Mouse (Mus musculus): ENCODE results near the gene Eml3. TPM values are rescaled to one million over a fixed set of nuclear protein-coding genes. Genes with fewer than 3 reads are reported as not detected.

The Eml3 gene
- total and polyA plus RNA-seq, 3 experiments: 16.6 to 23.4 TPM; not detected in 1

- DNase-seq (ENCODE audit: low read depth, low spot score): no peak
- H3K79me2 ChIP-seq (ENCODE audit: control insufficient read depth, insufficient read depth, low read length, poor library complexity): peaks cover 16% of the 10 kb centered on the region
- H3K27ac ChIP-seq (ENCODE audit: control insufficient read depth, low read depth, low read length): peak overlapping the region; percentile 88
- peak overlapping the region; percentile 92 for H3K9ac ChIP-seq (ENCODE audit: control insufficient read depth, low read depth, low read length, poor library complexity, severe bottlenecking)
- H3K4me3 ChIP-seq (ENCODE audit: control insufficient read depth in 1 of 2, insufficient read depth in 1 of 2, low read depth in 2 of 2, low read length in 2 of 2): peak overlapping the region; percentile 83 to 91
- H3K4me1 ChIP-seq (ENCODE audit: control insufficient read depth in 1 of 2, insufficient read depth in 2 of 2, low read length in 2 of 2): peaks cover 8 to 10% of the 10 kb centered on the region in 2 experiments; a peak in 3 of 4 replicates
- H3K9me3 ChIP-seq (replicated peaks; ENCODE audit: insufficient read depth, low read length): no peaks in the 10 kb centered on the region
- no peak for TF ChIP-seq HCFC1 (IDR thresholded peaks at IDR 0.05; ENCODE audit: low read depth, low read length)
- TF ChIP-seq MEF2A (IDR thresholded peaks at IDR 0.05; ENCODE audit: extremely low read depth, insufficient replicate concordance, low read depth, low read length, poor library complexity, severe bottlenecking): no peak
- TF ChIP-seq BHLHE40 (IDR thresholded peaks at IDR 0.05; ENCODE audit: borderline replicate concordance, low read depth, low read length): no peak
- TF ChIP-seq SIN3A (IDR thresholded peaks at IDR 0.05; ENCODE audit: low read length): no peak
- TF ChIP-seq ZC3H11A (IDR thresholded peaks at IDR 0.05; ENCODE audit: low read depth, low read length): no peak
- TF ChIP-seq ZMIZ1 (IDR thresholded peaks at IDR 0.05; ENCODE audit: low read depth, low read length): no peak; the same call in 1 of the 2 replicates
- no peak for TF ChIP-seq JUND (IDR thresholded peaks at IDR 0.05; ENCODE audit: low read depth, low read length)
- TF ChIP-seq TBP (IDR thresholded peaks at IDR 0.05; ENCODE audit: low read depth, low read length): no peak
- no peak for TF ChIP-seq POLR2A (IDR thresholded peaks at IDR 0.05; ENCODE audit: control insufficient read depth in 1 of 2, insufficient read depth in 1 of 2, low read depth in 1 of 2, low read length in 2 of 2, poor library complexity in 1 of 2)
- TF ChIP-seq NRF1 (IDR thresholded peaks at IDR 0.05; ENCODE audit: insufficient read depth, low read depth, low read length, poor library complexity, severe bottlenecking): no peak
- TF ChIP-seq E2F4 (IDR thresholded peaks at IDR 0.05; ENCODE audit: borderline replicate concordance, low read depth, low read length): no peak
- TF ChIP-seq ZKSCAN1 (IDR thresholded peaks at IDR 0.05; ENCODE audit: low read depth, low read length): no peak
- no peaks in the 10 kb centered on the region for H3K27me3 ChIP-seq (ENCODE audit: control insufficient read depth in 1 of 2, insufficient read depth in 2 of 2, low read length in 2 of 2)
- peaks cover 1 to 13% of the 10 kb centered on the region in 2 experiments for H3K36me3 ChIP-seq (ENCODE audit: control insufficient read depth in 1 of 2, insufficient read depth in 2 of 2, low read length in 2 of 2)
Measured at GRCm38 (mm10) chr19:8919684-8920072, 9.7 kb upstream of the Eml3 start.

- peaks cover 1 to 13% of the 10 kb centered on the region in 2 experiments; a peak in 3 of 4 replicates for H3K36me3 ChIP-seq (ENCODE audit: control insufficient read depth in 1 of 2, insufficient read depth in 2 of 2, low read length in 2 of 2)
- no peaks in the 10 kb centered on the region for H3K9me3 ChIP-seq (replicated peaks; ENCODE audit: insufficient read depth, low read length)
- peaks cover 8 to 10% of the 10 kb centered on the region in 2 experiments; a peak in 3 of 4 replicates for H3K4me1 ChIP-seq (ENCODE audit: control insufficient read depth in 1 of 2, insufficient read depth in 2 of 2, low read length in 2 of 2)
- H3K4me3 ChIP-seq (ENCODE audit: control insufficient read depth in 1 of 2, insufficient read depth in 1 of 2, low read depth in 2 of 2, low read length in 2 of 2): peak within 1 kb of the TSS; percentile 83 to 91
- peak within 1 kb of the TSS; percentile 92 for H3K9ac ChIP-seq (ENCODE audit: control insufficient read depth, low read depth, low read length, poor library complexity, severe bottlenecking)
- peaks cover 16% of the 10 kb centered on the region for H3K79me2 ChIP-seq (ENCODE audit: control insufficient read depth, insufficient read depth, low read length, poor library complexity)
- peak; percentile 91 for DNase-seq (ENCODE audit: low read depth, low spot score)
- peak within 1 kb of the TSS; percentile 88 for H3K27ac ChIP-seq (ENCODE audit: control insufficient read depth, low read depth, low read length)
- H3K27me3 ChIP-seq (ENCODE audit: control insufficient read depth in 1 of 2, insufficient read depth in 2 of 2, low read length in 2 of 2): no peaks in the 10 kb centered on the region
- TF ChIP-seq ZMIZ1 (IDR thresholded peaks at IDR 0.05; ENCODE audit: low read depth, low read length) (peak; percentile 63; the same call in 1 of the 2 replicates), MEF2A (IDR thresholded peaks at IDR 0.05; ENCODE audit: extremely low read depth, insufficient replicate concordance, low read depth, low read length, poor library complexity, severe bottlenecking) (no peak), MAFK (IDR thresholded peaks at IDR 0.05; ENCODE audit: borderline replicate concordance, low read depth, low read length) (no peak), TAL1 (IDR thresholded peaks at IDR 0.05; ENCODE audit: low read length) (no peak), ZNF384 (IDR thresholded peaks at IDR 0.05; ENCODE audit: low read depth, low read length) (no peak), MYB (IDR thresholded peaks at IDR 0.05; ENCODE audit: low read depth, low read length) (no peak), NELFE (IDR thresholded peaks at IDR 0.05; ENCODE audit: low read depth, low read length) (peak; percentile 80), ZKSCAN1 (IDR thresholded peaks at IDR 0.05; ENCODE audit: low read depth, low read length) (no peak), RAD21 (IDR thresholded peaks at IDR 0.05; ENCODE audit: low read depth, low read length) (no peak), NRF1 (IDR thresholded peaks at IDR 0.05; ENCODE audit: insufficient read depth, low read depth, low read length, poor library complexity, severe bottlenecking) (no peak), SMC3 (IDR thresholded peaks at IDR 0.05; ENCODE audit: low read depth, low read length) (0 out of 2 replicates have a peak, but pooled peaks have one; percentile 6), MAZ (IDR thresholded peaks at IDR 0.05; ENCODE audit: low read depth, low read length) (peak; percentile 49; the same call in 1 of the 2 replicates), MAX (IDR thresholded peaks at IDR 0.05; ENCODE audit: low read length) (no peak), MYC (IDR thresholded peaks at IDR 0.05; ENCODE audit: low read depth, low read length) (peak; percentile 43; the same call in 1 of the 2 replicates), E2F4 (IDR thresholded peaks at IDR 0.05; ENCODE audit: borderline replicate concordance, low read depth, low read length) (0 out of 2 replicates have a peak, but pooled peaks have one; percentile 53), POLR2AphosphoS2 (IDR thresholded peaks at IDR 0.05; ENCODE audit: low read length) (peak; percentile 80; the same call in 1 of the 2 replicates), CHD2 (IDR thresholded peaks at IDR 0.05; ENCODE audit: low read length) (no peak), MXI1 (IDR thresholded peaks at IDR 0.05; ENCODE audit: low read depth, low read length) (no peak; the same call in 1 of the 2 replicates), ELF1 (IDR thresholded peaks at IDR 0.05; ENCODE audit: low read depth, low read length) (peak; percentile 81), EP300 (IDR thresholded peaks at IDR 0.05; ENCODE audit: low read depth in 1 of 2, low read length in 2 of 2) (no peak; a peak in 1 of 4 replicates), UBTF (IDR thresholded peaks at IDR 0.05; ENCODE audit: borderline replicate concordance, insufficient read depth, low read depth, low read length) (no peak), USF1 (IDR thresholded peaks at IDR 0.05; ENCODE audit: low read depth, low read length) (0 out of 2 replicates have a peak, but pooled peaks have one; percentile 12), JUND (IDR thresholded peaks at IDR 0.05; ENCODE audit: low read depth, low read length) (no peak)
Measured at GRCm38 (mm10) chr19:8920073-8920736, 9.1 kb upstream of the Eml3 start, which contains the start of gene B3gat3. Gene B3gat3 (plus strand): TSS chr19:8920374.
